Mouse (Mus musculus) hindbrain, embryonic 14.5 days (tissue): ENCODE results near the gene Nme1. TPM values are rescaled to one million over a fixed set of nuclear protein-coding genes. Genes with fewer than 3 reads are reported as not detected.

Experiments
- ATAC-seq: fragments of 200-750 bp; cut with Nextera tagmentation; 2 replicates; pipeline ENCODE4 v1.8.0; 2017; ENCODE audit warnings: moderate number of reproducible peaks, mild to moderate bottlenecking, moderate TSS enrichment, moderate library complexity; ENCODE audit not compliant: low FRiP score
- DNase-seq: peaks from one replicate; pipeline ENCODE4 v3.0.0-alpha.2; 2015; ENCODE audit warnings: low spot score
- H3K27ac ChIP-seq: fragments of 300-500 bp; sonication (generic); 2 replicates; pipeline ENCODE4 v1.5.1; 2014; ENCODE audit warnings: mild to moderate bottlenecking, moderate library complexity
- H3K27me3 ChIP-seq: fragments of 300-500 bp; sonication (generic); 2 replicates; pipeline ENCODE4 v1.6.1; 2014; ENCODE audit warnings: mild to moderate bottlenecking, low read length, mixed read lengths; ENCODE audit not compliant: control insufficient read depth, insufficient read depth
- H3K36me3 ChIP-seq: fragments of 300-500 bp; sonication (generic); replicated peaks from 2 replicates; pipeline ENCODE4 v1.6.1; 2014; ENCODE audit not compliant: control insufficient read depth, insufficient read depth
- H3K4me1 ChIP-seq: fragments of 300-500 bp; sonication (generic); replicated peaks from 2 replicates; pipeline ENCODE4 v1.6.1; 2014; ENCODE audit warnings: antibody characterized with exemption, low read length, mixed read lengths; ENCODE audit not compliant: control insufficient read depth, insufficient read depth
- H3K4me2 ChIP-seq: fragments of 300-500 bp; sonication (generic); replicated peaks from 2 replicates; pipeline ENCODE4 v1.6.1; 2014; ENCODE audit warnings: mild to moderate bottlenecking, moderate library complexity
- H3K4me3 ChIP-seq: fragments of 300-500 bp; sonication (generic); replicated peaks from 2 replicates; pipeline ENCODE4 v1.5.1; 2014; ENCODE audit warnings: mild to moderate bottlenecking, low read length
- H3K9ac ChIP-seq: fragments of 300-500 bp; sonication (generic); 2 replicates; pipeline ENCODE4 v1.6.1; 2014
- H3K9me3 ChIP-seq: fragments of 300-500 bp; sonication (generic); 2 replicates; pipeline ENCODE4 v1.6.1; 2016; ENCODE audit warnings: low read length; ENCODE audit not compliant: control insufficient read depth
- WGBS: fragments of 180-500 bp; shearing (Covaris S2); extraction: QIAGEN DNeasy Blood & Tissue Kit; methylation state at CpG from one replicate; pipeline ENCODE4 v1.1.7; 2014; 5-methylcytosine and 5-hydroxymethylcytosine counted together
- polyA plus RNA-seq: library from polyadenylated mRNA; unstranded; fragments of >200 nt; fragmentation: Nextera tagmentation; extraction: Ambion mirVana; gene quantifications from 2 replicates; pipeline ENCODE4 v1.2.1, GENCODE M21; 2014

Gene Nme1
- 359 and 412 TPM in 2 replicates for polyA plus RNA-seq

DNA sequence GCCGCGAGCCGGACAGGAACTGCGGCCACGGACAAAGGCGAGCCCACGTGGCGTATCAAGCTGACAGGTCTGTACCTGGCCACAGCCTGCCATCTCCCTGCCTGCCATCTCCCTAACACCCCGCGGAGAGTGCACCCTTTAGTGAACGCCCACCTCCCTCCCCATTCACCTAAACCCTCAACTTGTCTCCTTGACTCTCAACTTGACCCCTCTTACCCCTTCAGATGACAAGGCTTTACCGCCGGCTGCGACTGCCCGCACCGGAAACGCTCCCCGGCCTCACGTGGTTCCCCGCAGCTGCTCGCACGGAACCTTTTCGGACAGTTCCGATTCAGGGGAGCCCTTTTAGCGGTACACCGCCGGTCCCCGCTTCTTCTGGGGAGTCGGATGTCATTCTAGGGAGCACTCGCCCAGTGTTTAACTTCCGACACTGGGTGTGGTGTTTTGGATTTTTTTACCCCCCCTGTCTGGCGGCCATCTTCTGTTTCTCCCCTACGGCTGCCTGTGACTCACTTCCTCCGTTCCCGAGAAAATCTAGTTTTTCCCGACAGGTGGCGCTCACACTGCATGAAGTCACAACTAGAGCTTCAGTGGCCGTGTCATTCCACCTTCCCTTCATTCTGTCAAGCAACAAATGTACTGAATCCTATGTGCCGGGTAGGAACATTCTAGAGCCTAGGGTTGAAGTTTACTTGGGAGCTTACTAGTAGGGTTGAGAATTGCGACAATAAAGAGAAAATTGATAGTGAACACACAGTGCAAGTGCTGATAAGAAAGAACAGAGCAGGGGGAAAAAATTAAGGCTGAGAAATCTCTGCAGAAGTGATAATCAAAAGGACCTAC lies at the start of gene Nme1, which contains the start of gene Gm20390:
Gene Nme1, minus strand, starts transcription at position 517 of the 843 bp plus-strand sequence.
Gene Gm20390, minus strand, starts transcription at position 289 of the 843 bp plus-strand sequence.
- WGBS: under 1% methylated on average over 40 of the region's 40 CpGs
- peaks cover 22% of the 10 kb centered on the region for H3K4me1 ChIP-seq
- H3K9me3 ChIP-seq: no peaks in the 10 kb centered on the region

DNA sequence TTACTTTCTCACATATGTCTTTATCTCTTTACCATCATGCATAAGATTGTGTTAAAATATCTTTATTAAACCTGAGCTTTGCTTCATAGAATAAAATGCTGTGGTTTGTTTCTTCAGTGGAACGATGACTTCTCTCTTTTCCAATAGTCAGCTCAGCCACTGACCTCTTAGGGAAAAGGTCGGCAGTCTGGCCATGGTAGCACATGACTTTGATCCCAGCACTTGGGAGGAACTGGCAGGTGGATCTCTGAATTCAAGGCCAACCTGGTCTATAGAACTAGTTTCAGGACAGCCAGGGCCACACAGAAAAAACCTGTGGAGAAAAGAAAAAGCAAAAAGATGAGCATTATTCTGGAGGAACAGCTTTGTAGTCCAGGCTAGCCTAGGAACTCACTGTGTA lies 35.0 kb upstream of the Nme1 start:
- Histone ChIP-seq H3K27ac (no peak overlapping the region), H3K9ac (no peak overlapping the region), H3K4me3 (no peak overlapping the region), H3K4me1 (peaks cover 9% of the 10 kb centered on the region; the same call in 1 of the 2 replicates), H3K9me3 (no peaks in the 10 kb centered on the region), H3K36me3 (no peaks in the 10 kb centered on the region), H3K27me3 (no peaks in the 10 kb centered on the region), H3K4me2 (no peak overlapping the region)
- WGBS: 95% methylated on average over 2 of the region's 2 CpGs
- ATAC-seq (no peak), DNase-seq (no peak)

More for the DNA sequence above, at the start of gene Nme1, which contains the start of gene Gm20390:
- Histone ChIP-seq H3K27me3 (no peaks in the 10 kb centered on the region), H3K36me3 (peaks cover 25% of the 10 kb centered on the region), H3K4me2 (peak within 1 kb of the TSS; percentile 90), H3K27ac (peak within 1 kb of the TSS; percentile 81), H3K4me3 (peak within 1 kb of the TSS; percentile 72), H3K9ac (peak within 1 kb of the TSS; percentile 87)
- ATAC-seq: peak; percentile 97
- DNase-seq: peak; percentile 100

DNA sequence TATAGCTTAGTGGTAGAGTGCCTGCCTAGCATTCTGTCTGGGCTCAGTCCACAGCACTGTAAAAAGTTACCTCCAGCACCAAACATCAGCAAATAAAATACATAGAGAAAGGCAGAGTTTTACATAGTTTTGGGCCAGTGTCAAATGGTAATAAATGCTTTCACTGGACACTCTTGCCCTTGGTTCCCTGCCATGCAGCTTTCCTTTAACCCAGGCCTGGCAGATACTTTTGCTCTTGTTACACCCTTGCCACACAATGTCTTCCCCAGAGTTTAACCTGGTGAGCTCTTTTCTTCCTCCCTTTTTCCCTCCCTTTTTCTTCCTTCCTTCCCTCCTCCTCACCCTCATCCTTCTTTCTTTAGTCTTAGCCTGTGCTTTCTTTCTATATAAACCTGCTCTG lies 31.0 kb upstream of the Nme1 start:
- Histone ChIP-seq H3K36me3 (no peaks in the 10 kb centered on the region), H3K4me3 (no peak overlapping the region), H3K4me2 (no peak overlapping the region), H3K4me1 (peaks cover 34% of the 10 kb centered on the region), H3K27ac (no peak overlapping the region), H3K9me3 (no peaks in the 10 kb centered on the region), H3K27me3 (no peaks in the 10 kb centered on the region), H3K9ac (no peak overlapping the region)
- DNase-seq (no peak), ATAC-seq (no peak)

DNA sequence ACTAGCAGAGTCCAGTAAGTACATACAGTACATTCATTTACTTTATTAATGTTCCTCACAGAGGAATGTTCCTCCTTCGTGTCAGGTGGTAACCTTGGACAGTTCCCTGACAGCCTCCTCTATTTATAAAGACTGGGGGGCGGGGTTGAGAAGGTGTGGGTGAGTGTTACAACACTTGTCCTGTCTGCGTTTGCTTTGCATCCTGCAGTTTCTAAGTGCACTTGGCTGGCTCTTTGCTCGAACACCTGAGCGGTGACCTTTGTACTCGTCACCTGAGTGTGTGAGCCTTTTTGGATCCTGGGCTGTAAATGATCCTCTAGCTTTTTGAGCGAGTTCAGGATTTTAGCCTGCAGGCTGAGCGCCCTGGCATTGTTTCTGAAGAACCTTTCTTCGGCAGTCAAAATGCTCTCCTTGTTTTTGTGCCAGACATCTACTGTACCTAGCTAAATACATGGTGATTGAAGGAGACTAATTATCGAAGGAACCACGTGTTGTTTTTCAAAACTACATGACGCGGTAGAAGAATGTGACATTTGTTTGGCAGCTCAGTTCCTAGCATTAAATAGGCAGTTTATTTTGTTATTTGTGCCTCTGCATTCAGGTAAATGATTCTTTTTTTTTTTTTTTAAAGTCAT lies 28.9 kb upstream of the Nme1 start:
- peak overlapping the region; percentile 89 for H3K9ac ChIP-seq
- DNase-seq: no peak
- peak overlapping the region; percentile 81 for H3K4me2 ChIP-seq
- H3K36me3 ChIP-seq: no peaks in the 10 kb centered on the region
- peaks cover 34% of the 10 kb centered on the region for H3K4me1 ChIP-seq
- peak overlapping the region; percentile 72 for H3K4me3 ChIP-seq
- no peak for ATAC-seq
- no peak overlapping the region for H3K27ac ChIP-seq
- 35% methylated on average over 13 of the region's 13 CpGs for WGBS
- no peaks in the 10 kb centered on the region for H3K27me3 ChIP-seq
- H3K9me3 ChIP-seq: no peaks in the 10 kb centered on the region

DNA sequence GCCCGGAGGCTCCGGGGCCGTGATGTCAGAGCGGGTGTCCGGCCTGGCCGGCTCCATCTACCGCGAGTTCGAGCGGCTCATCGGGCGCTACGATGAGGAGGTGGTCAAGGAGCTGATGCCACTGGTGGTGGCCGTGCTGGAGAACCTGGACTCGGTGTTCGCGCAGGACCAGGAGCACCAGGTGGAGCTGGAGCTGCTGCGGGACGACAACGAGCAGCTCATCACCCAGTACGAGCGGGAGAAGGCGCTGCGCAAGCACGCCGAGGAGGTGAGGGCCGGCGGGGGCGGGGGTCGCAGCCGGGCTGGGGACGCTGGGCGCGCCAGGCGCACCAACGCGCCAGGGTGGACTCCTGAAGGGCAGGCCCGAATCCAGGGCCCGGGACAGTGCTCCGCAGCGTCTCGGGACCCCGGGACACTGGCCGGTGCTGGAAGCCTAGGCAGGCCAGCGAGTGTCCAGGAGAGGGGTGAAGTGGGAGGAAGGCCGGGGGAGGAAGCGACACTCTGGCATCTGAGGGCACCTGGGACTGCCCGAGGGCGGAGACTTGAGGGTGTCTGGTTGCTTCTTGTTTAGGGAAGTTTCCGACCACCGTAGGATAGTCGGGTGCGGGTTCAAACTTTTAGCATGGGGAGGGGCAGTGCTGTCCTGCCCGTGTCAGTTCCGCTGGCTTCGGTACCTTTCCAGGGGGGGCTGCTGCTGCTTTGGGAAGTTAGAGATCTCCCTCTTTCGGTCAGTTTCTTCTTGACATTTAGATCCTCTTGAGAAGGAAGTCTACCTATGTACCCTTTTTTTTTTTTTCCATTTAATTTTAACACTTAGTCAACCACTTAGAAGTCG lies 28.2 kb upstream of the Nme1 start:
- DNase-seq (no peak), ATAC-seq (no peak; the same call in none of the 2 replicates)
- Histone ChIP-seq H3K4me1 (peaks cover 34% of the 10 kb centered on the region), H3K4me2 (peak overlapping the region; percentile 81), H3K9ac (peak overlapping the region; percentile 89), H3K27ac (peak overlapping the region; percentile 93), H3K36me3 (no peaks in the 10 kb centered on the region), H3K9me3 (no peaks in the 10 kb centered on the region), H3K4me3 (peak overlapping the region; percentile 72), H3K27me3 (no peaks in the 10 kb centered on the region)
- WGBS: under 1% methylated on average over 58 of the region's 58 CpGs

DNA sequence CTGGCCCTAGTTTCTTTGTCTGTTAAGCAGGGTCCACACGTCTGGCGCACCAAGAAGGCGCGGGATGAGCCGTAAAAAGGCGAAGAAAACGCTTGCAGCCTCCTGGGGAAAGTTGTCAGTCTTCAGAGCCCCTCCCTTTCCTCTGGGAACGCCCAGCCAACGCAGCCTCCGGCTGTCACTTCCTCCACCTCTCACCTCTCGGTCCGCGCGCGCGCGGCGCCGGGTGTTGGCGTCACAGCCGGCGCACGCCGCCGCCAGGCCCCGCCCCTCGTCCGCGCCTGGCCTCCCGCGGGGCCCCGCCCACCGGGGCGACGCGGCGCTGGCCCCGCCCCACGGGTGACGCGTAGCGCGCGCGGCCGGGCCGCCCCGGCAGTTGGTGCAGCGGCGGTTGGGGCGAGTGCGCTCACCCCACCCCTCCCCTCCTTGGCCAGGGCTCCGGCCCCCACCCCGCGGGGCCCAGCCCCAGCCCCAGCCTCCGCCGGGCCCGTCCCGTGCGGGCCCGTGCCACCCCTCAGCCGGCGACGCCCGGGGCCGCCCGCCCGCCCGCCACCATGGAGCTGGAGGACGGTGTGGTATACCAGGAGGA lies 27.5 kb upstream of the Nme1 start, which contains the start of gene Spag9:
Gene Spag9, plus strand, starts transcription at position 372 of the 586 bp plus-strand sequence.
- peak within 1 kb of the TSS; percentile 81 for H3K4me2 ChIP-seq
- 0% methylated on average over 52 of the region's 70 CpGs for WGBS
- H3K9me3 ChIP-seq: no peaks in the 10 kb centered on the region
- no peaks in the 10 kb centered on the region for H3K36me3 ChIP-seq
- H3K4me3 ChIP-seq: peak within 1 kb of the TSS; percentile 72
- H3K27ac ChIP-seq: peak within 1 kb of the TSS; percentile 93
- peak within 1 kb of the TSS; percentile 89 for H3K9ac ChIP-seq
- ATAC-seq (peak; percentile 91), DNase-seq (peak; percentile 95)
- H3K4me1 ChIP-seq: peaks cover 34% of the 10 kb centered on the region
- H3K27me3 ChIP-seq: no peaks in the 10 kb centered on the region

DNA sequence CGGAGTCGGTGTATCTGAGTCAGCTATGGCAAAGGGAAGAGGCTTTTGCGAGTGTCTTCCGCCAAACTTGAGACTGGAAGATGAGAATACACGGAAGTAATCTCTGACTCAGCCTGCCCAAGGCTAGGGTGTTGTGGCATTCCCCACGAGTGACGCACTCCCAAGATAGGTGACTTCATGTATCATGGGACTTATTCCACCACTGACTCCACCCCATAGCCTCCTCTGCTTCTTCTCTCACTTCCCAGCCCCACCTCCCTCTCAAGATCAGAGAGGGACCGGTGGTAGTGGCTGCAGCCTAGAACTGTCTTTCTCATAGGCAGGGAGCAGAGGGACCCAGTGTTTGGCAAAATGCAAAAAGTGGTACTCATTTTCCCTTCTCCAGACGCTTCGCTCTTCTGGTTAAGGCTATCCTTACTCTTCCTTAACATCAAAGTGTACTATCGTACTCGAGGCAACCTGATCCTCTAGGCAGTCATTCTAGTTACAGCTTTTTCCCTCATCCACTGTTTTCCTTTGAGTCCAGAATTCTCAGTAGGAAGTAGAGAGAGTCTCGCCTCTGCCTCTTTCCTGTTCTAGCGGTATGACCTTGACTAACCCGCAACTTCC lies 26.9 kb upstream of the Nme1 start:
- Histone ChIP-seq H3K36me3 (no peaks in the 10 kb centered on the region), H3K4me1 (peaks cover 34% of the 10 kb centered on the region), H3K4me2 (peak overlapping the region; percentile 81), H3K9ac (peak overlapping the region; percentile 55), H3K27ac (peak overlapping the region; percentile 93), H3K9me3 (no peaks in the 10 kb centered on the region), H3K27me3 (no peaks in the 10 kb centered on the region), H3K4me3 (peak overlapping the region; percentile 72)
- WGBS: 9% methylated on average over 15 of the region's 15 CpGs
- DNase-seq (peak; percentile 28), ATAC-seq (peak; percentile 28; the same call in 1 of the 2 replicates)

DNA sequence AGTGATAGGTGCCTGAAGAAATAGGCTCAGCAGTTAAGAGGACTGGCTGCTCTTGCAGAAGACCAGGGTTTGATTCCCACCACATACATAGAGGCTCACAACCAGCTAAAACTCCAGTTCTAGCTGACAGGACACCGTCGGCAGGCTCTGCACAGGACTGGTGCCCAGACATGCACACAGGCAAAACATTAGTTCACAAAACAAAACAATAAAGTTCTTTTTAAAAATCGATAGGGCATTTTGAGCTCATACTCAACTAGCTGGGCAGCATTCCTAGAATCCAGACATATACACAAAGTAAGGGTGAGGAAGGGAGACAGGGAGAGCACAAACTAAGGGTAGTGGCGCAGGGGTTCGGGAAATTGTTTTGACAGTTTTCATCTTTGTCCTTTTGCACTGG lies 26.2 kb upstream of the Nme1 start:
- peak overlapping the region; percentile 93; the same call in 1 of the 2 replicates for H3K27ac ChIP-seq
- WGBS: 66% methylated on average over 5 of the region's 5 CpGs
- peak overlapping the region; percentile 81 for H3K4me2 ChIP-seq
- ATAC-seq (no peak), DNase-seq (no peak)
- no peaks in the 10 kb centered on the region for H3K36me3 ChIP-seq
- H3K9ac ChIP-seq: peak overlapping the region; percentile 55; the same call in 1 of the 2 replicates
- peaks cover 34% of the 10 kb centered on the region for H3K4me1 ChIP-seq
- H3K9me3 ChIP-seq: no peaks in the 10 kb centered on the region
- H3K4me3 ChIP-seq: peak overlapping the region; percentile 72
- no peaks in the 10 kb centered on the region for H3K27me3 ChIP-seq
